Mouse (Mus musculus): Measurements from ENCODE around the gene Mdfic. TPM values are rescaled to one million over a fixed set of nuclear protein-coding genes. Genes with fewer than 3 reads are reported as not detected.

Gene Mdfic
- polyA plus RNA-seq, 1 experiment from 2014 or later = 2.5 TPM

DNA sequence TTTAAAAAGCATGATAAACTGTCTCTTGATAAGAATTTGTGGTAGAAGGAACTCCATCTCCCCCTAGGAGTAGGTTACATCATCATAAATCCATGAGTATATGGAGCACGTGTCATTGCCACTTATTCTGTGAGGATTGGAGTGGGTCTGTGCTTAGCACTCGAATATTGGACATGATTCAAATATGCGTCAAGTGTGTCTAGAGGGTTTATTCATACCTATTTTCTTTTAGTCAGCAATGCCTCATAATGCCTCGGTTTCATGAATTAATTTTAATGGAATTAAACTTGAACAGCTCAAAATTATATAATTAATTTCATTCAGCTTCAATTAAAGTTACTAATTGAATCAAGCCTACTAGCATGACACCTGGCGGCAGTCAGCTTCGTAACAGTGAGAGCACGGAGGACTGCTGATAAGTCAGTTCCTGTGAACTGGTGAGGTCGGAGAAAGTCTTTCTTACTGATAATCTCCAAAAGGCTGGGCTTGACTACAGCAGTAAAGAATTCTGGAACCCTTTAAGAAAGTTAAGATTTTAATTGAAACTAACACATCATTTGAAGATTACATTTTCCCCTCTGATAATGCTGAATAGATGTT lies 17.0 kb downstream of the Mdfic start:
- Histone ChIP-seq H3K27me3 (ENCODE audit: control insufficient read depth, insufficient read depth, low read length) (no peaks in the 10 kb centered on the region), H3K27ac (no peak overlapping the region), H3K4me2 (replicated peaks) (no peak overlapping the region), H3K9me3 (ENCODE audit: control insufficient read depth, low read length) (no peaks in the 10 kb centered on the region), H3K4me3 (replicated peaks; ENCODE audit: low read length) (no peak overlapping the region), H3K9ac (no peak overlapping the region), H3K36me3 (replicated peaks; ENCODE audit: control insufficient read depth, insufficient read depth) (no peaks in the 10 kb centered on the region), H3K4me1 (replicated peaks; ENCODE audit: control insufficient read depth, insufficient read depth, low read length) (no peaks in the 10 kb centered on the region)
- DNase-seq (ENCODE audit: low spot score) = peak; percentile 26
- ATAC-seq (ENCODE audit: low FRiP score) = no peak
- 68% methylated on average over 8 of the region's 8 CpGs for WGBS

DNA sequence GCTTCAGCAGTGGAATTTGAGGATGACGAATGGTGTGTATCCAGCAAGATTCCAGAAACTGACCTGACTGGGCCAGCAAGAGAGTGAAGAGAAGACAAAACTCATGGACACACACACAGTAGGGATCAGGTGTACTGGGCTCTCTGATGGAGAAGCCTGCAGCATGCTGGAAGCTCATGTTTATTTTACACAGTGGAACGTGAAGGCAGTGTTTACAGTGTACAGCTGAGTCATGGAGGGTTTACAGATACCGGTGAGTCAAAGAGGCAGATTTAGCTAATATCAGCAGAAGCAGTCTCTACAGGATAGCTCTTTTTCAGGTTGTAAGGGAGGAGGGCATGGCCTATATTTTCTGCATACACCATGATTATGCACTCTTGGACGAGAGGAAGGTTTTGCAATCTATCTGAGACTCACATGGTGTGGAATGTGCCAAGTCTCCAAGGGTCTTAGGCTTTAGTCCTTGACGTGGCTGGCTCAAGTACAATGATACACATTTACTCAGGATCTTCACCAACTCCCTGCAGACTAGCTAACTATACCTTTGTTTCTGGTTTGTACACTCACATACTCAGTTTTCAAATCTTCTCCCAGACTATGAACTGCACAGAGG lies 18.0 kb downstream of the Mdfic start:
- no peak for DNase-seq (ENCODE audit: low spot score)
- no peak overlapping the region for H3K4me3 ChIP-seq (replicated peaks; ENCODE audit: low read length)
- no peak overlapping the region for H3K4me2 ChIP-seq (replicated peaks)
- H3K4me1 ChIP-seq (replicated peaks; ENCODE audit: control insufficient read depth, insufficient read depth, low read length) = no peaks in the 10 kb centered on the region
- H3K36me3 ChIP-seq (replicated peaks; ENCODE audit: control insufficient read depth, insufficient read depth) = no peaks in the 10 kb centered on the region
- H3K27ac ChIP-seq = no peak overlapping the region
- WGBS = 84% methylated on average over 5 of the region's 5 CpGs
- ATAC-seq (ENCODE audit: low FRiP score) = no peak
- no peak overlapping the region for H3K9ac ChIP-seq
- no peaks in the 10 kb centered on the region for H3K27me3 ChIP-seq (ENCODE audit: control insufficient read depth, insufficient read depth, low read length)
- H3K9me3 ChIP-seq (ENCODE audit: control insufficient read depth, low read length) = no peaks in the 10 kb centered on the region

DNA sequence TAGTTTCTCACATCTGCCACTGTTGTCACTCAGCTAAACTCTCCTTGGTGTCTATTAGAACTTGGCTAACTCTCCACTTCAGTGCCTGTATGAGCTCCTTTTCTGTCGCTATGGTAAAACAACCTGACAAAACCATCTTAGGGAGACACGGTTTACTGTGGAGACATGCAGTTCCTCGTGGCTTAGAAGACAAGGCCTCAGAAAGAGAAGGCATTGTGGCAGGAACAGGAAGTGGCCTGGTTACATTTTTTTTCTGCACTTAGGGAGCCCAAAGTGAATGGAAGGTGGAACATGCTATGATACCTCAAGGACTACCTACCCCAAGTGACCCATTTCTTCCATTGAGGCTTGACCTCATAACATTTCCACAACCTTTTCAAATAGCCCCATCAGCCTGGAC lies 18.7 kb downstream of the Mdfic start:
- ATAC-seq (ENCODE audit: low FRiP score) = no peak
- WGBS = 82% methylated on average over 3 of the region's 3 CpGs
- H3K27me3 ChIP-seq (ENCODE audit: control insufficient read depth, insufficient read depth, low read length) = no peaks in the 10 kb centered on the region

DNA sequence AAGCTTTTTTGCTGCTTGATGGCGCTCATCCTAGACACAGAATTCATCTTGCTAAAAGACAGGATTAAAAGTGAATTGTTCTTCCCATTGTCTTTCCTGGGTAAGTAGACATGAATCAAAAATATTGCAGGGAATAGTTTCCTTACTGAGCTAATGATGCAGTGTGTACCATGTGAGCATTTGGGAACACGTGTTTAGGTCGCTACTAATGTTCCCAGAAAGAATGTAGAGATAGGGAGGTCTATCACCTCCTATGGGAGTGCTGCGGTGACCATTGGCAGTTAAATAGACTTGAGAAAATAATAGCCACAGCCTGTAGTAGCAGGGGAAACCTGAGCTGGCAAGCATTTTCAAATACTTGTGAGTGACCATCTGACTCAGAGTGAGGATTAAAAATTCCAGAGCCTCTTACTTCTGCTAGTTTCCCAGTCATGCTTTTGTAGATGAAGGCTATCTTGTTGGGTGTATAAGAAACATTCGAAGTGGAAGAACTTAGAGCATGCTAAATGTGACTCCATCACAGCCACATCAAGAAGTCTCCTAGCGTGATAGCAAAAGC lies 22.2 kb downstream of the Mdfic start:
- no peak overlapping the region for H3K4me2 ChIP-seq (replicated peaks)
- DNase-seq (ENCODE audit: low spot score) = no peak
- no peaks in the 10 kb centered on the region for H3K4me1 ChIP-seq (replicated peaks; ENCODE audit: control insufficient read depth, insufficient read depth, low read length)
- H3K9ac ChIP-seq = no peak overlapping the region
- 90% methylated on average over 6 of the region's 6 CpGs for WGBS
- no peaks in the 10 kb centered on the region for H3K27me3 ChIP-seq (ENCODE audit: control insufficient read depth, insufficient read depth, low read length)
- H3K4me3 ChIP-seq (replicated peaks; ENCODE audit: low read length) = no peak overlapping the region
- H3K27ac ChIP-seq = no peak overlapping the region
- no peaks in the 10 kb centered on the region for H3K36me3 ChIP-seq (replicated peaks; ENCODE audit: control insufficient read depth, insufficient read depth)
- no peak for ATAC-seq (ENCODE audit: low FRiP score)
- H3K9me3 ChIP-seq (ENCODE audit: control insufficient read depth, low read length) = no peaks in the 10 kb centered on the region

More for the DNA sequence above, 18.7 kb downstream of the Mdfic start:
- Histone ChIP-seq H3K4me3 (replicated peaks; ENCODE audit: low read length) (no peak overlapping the region), H3K36me3 (replicated peaks; ENCODE audit: control insufficient read depth, insufficient read depth) (no peaks in the 10 kb centered on the region), H3K9me3 (ENCODE audit: control insufficient read depth, low read length) (no peaks in the 10 kb centered on the region), H3K4me2 (replicated peaks) (no peak overlapping the region), H3K27ac (no peak overlapping the region), H3K4me1 (replicated peaks; ENCODE audit: control insufficient read depth, insufficient read depth, low read length) (no peaks in the 10 kb centered on the region), H3K9ac (no peak overlapping the region)
- no peak for DNase-seq (ENCODE audit: low spot score)

DNA sequence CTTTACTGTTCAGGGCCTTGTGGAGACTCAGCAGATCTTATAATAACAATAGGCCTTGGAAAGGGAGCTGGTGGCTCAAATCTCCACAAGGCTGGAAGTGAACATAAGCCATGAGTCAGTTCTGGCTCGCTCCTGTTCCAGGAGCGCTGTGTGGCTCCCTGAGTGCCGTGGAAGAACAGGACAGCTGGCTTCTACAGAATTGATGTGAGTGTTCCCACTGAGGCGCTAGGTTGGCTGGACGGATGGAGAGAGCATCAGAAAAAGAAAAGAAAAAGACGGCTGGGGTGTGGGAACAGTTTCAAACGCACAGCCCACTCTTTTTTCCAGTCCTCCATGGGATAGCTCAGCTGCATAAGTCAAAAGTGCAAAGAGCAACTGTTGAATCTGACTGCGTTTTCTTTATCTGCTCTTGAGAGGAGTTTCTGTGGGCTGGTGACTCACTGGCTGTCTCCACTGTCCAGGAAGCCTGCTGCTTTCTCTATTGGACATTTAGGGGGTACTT lies 22.9 kb downstream of the Mdfic start:
- DNase-seq (ENCODE audit: low spot score) (no peak), ATAC-seq (ENCODE audit: low FRiP score) (no peak)
- Histone ChIP-seq H3K36me3 (replicated peaks; ENCODE audit: control insufficient read depth, insufficient read depth) (no peaks in the 10 kb centered on the region), H3K4me1 (replicated peaks; ENCODE audit: control insufficient read depth, insufficient read depth, low read length) (no peaks in the 10 kb centered on the region), H3K4me2 (replicated peaks) (no peak overlapping the region), H3K27ac (no peak overlapping the region), H3K9me3 (ENCODE audit: control insufficient read depth, low read length) (no peaks in the 10 kb centered on the region), H3K27me3 (ENCODE audit: control insufficient read depth, insufficient read depth, low read length) (no peaks in the 10 kb centered on the region), H3K4me3 (replicated peaks; ENCODE audit: low read length) (no peak overlapping the region), H3K9ac (no peak overlapping the region)
- WGBS = 55% methylated on average over 8 of the region's 8 CpGs

DNA sequence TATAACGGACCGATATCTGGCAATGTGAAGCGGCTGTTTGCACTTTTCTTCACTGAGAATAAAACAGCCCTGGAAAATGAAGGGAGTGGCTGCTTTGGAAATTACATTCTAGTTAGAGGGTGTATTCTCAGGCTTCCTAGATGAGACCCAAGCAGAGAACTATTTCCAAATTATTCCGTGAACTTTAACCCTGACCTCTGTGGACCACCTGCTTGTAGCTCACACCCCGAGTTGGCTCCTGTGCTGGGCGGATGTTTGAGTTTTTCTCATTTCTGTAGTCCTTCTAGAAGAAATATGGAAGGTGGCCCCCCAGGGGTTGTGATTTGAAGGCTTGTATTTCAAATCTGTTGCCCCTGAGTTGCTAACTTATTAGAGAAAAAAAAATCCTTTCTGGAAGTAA lies 23.3 kb downstream of the Mdfic start:
- ATAC-seq (ENCODE audit: low FRiP score) = no peak
- Histone ChIP-seq H3K27ac (no peak overlapping the region), H3K4me3 (replicated peaks; ENCODE audit: low read length) (no peak overlapping the region), H3K4me2 (replicated peaks) (no peak overlapping the region), H3K4me1 (replicated peaks; ENCODE audit: control insufficient read depth, insufficient read depth, low read length) (no peaks in the 10 kb centered on the region), H3K9me3 (ENCODE audit: control insufficient read depth, low read length) (no peaks in the 10 kb centered on the region), H3K27me3 (ENCODE audit: control insufficient read depth, insufficient read depth, low read length) (no peaks in the 10 kb centered on the region), H3K36me3 (replicated peaks; ENCODE audit: control insufficient read depth, insufficient read depth) (no peaks in the 10 kb centered on the region), H3K9ac (no peak overlapping the region)
- no peak for DNase-seq (ENCODE audit: low spot score)
- WGBS = 81% methylated on average over 6 of the region's 6 CpGs

DNA sequence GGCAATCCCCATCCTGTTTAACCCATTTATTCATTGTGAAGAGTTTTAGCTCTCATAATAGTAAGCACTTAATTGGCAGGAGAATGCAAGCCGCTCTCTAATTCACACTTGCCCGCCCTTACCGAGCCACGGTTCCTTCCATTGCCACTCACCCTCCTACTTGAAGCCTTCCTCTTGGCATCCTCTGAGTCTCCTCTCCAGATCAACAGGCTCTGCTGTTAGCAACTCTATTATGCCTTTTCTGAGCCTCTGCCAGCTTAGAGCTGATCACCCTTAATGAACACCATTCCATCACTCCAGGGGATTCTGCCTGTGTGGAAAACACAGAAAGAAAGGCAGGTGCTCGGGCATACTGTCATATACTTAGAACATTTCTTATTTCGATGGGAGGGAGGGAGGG lies 24.9 kb downstream of the Mdfic start:
- H3K36me3 ChIP-seq (replicated peaks; ENCODE audit: control insufficient read depth, insufficient read depth) = no peaks in the 10 kb centered on the region
- DNase-seq (ENCODE audit: low spot score) (no peak), ATAC-seq (ENCODE audit: low FRiP score) (no peak)
- no peaks in the 10 kb centered on the region for H3K9me3 ChIP-seq (ENCODE audit: control insufficient read depth, low read length)
- H3K4me1 ChIP-seq (replicated peaks; ENCODE audit: control insufficient read depth, insufficient read depth, low read length) = no peaks in the 10 kb centered on the region
- no peak overlapping the region for H3K4me2 ChIP-seq (replicated peaks)
- no peak overlapping the region for H3K4me3 ChIP-seq (replicated peaks; ENCODE audit: low read length)
- no peak overlapping the region for H3K27ac ChIP-seq
- H3K9ac ChIP-seq = no peak overlapping the region
- WGBS = 66% methylated on average over 6 of the region's 6 CpGs
- no peaks in the 10 kb centered on the region for H3K27me3 ChIP-seq (ENCODE audit: control insufficient read depth, insufficient read depth, low read length)

DNA sequence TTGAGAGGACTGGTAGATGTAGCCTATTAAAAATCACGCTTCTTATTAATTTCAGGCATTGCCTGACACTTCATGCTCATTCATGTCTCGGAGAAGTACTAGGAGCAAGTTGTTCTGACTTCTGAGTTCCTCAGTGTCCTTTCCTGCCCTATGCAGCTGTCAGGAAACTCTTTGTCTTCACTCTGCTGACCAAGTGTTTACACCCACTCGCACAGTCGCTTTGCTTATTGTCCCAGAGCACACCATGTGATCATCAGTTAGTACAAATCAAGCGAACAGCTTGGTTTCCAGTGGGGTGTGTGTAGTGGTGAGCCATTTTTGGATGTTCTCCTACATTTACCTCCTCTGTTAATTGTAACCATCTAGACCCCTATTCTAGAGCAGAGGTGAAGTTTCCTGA lies 25.4 kb downstream of the Mdfic start:
- 75% methylated on average over 5 of the region's 5 CpGs for WGBS
- Histone ChIP-seq H3K27me3 (ENCODE audit: control insufficient read depth, insufficient read depth, low read length) (no peaks in the 10 kb centered on the region), H3K9me3 (ENCODE audit: control insufficient read depth, low read length) (no peaks in the 10 kb centered on the region), H3K27ac (no peak overlapping the region), H3K4me3 (replicated peaks; ENCODE audit: low read length) (no peak overlapping the region), H3K4me1 (replicated peaks; ENCODE audit: control insufficient read depth, insufficient read depth, low read length) (no peaks in the 10 kb centered on the region), H3K4me2 (replicated peaks) (no peak overlapping the region), H3K36me3 (replicated peaks; ENCODE audit: control insufficient read depth, insufficient read depth) (no peaks in the 10 kb centered on the region), H3K9ac (no peak overlapping the region)
- ATAC-seq (ENCODE audit: low FRiP score) (no peak), DNase-seq (ENCODE audit: low spot score) (no peak)

DNA sequence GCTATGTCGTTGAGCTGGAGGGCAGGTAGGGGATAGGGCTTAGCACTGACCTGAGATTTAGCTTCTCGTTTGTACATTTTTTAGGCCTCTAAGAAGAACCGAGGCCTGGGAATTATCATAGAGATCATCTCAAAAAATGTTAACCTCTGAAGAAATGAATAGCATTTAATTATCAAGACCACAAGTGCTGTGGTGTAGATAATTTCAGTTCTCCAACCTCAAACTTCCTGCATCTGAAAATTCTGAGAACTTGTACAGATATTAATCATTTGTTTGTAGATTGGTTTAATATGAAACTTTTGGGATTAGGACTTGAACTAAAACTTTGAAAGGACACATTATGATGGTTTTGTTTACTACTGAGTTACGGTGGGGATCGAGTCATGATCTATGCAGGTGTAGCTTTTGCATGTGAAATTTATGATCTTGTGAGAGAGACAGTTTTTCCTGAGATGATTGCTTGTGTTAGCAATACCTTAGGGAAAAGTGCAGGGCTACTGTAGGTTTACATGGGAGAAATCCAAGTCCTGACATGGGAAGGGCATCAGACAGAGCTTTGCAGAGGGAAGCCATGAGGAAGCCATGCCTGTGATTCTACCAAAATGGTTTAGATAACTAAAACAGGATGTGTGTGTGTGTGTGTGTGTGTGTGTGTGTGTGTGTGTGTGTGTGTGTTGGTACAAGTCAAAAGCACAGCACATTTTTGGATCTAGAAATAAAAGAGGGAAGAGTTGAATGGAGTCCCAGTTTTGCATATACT lies 27.1 kb downstream of the Mdfic start:
- no peaks in the 10 kb centered on the region for H3K9me3 ChIP-seq (ENCODE audit: control insufficient read depth, low read length)
- 97% methylated on average over 5 of the region's 5 CpGs for WGBS
- no peak overlapping the region for H3K27ac ChIP-seq
- no peaks in the 10 kb centered on the region for H3K27me3 ChIP-seq (ENCODE audit: control insufficient read depth, insufficient read depth, low read length)
- ATAC-seq (ENCODE audit: low FRiP score) = no peak
- H3K4me2 ChIP-seq (replicated peaks) = no peak overlapping the region
- H3K36me3 ChIP-seq (replicated peaks; ENCODE audit: control insufficient read depth, insufficient read depth) = no peaks in the 10 kb centered on the region
- H3K4me3 ChIP-seq (replicated peaks; ENCODE audit: low read length) = no peak overlapping the region
- no peak for DNase-seq (ENCODE audit: low spot score)
- no peaks in the 10 kb centered on the region for H3K4me1 ChIP-seq (replicated peaks; ENCODE audit: control insufficient read depth, insufficient read depth, low read length)
- H3K9ac ChIP-seq = no peak overlapping the region
